Mouse (Mus musculus) heart, postnatal 0 days (tissue): ENCODE data around the gene Gchfr.

Source experiments
- CTCF ChIP-seq: IDR thresholded peaks from 2 replicates; pipeline ENCODE4 v1.5.1; 2016; ENCODE audit warnings: antibody characterized with exemption, control low read depth, low read depth
- EP300 ChIP-seq: IDR thresholded peaks from 2 replicates; pipeline ENCODE4 v1.6.1; 2016; ENCODE audit warnings: antibody characterized with exemption, low read depth

GRCm38 (mm10) chr2:119136346-119136898 lies 31.2 kb upstream of the Gchfr start:
- TF ChIP-seq EP300 (no peak), CTCF (no peak)
